Mouse (Mus musculus): ENCODE measurements around the gene Pate4. TPM values are rescaled to one million over a fixed set of nuclear protein-coding genes. Genes with fewer than 3 reads are reported as not detected.
A peak's percentile ranks its signal among the peaks of the same experiment; 100 is the strongest.

Gene Pate4
- polyA plus RNA-seq, 1 experiment, result not detected

GRCm38 (mm10) chr9:35561583-35561982, 50.2 kb downstream of the Pate4 start:
- DNase-seq (ENCODE audit: low read depth in 1 of 2, low spot score in 2 of 2), result no peak
- Histone ChIP-seq H3K27me3 (ENCODE audit: control insufficient read depth, insufficient read depth, low read length) (peaks cover 8% of the 10 kb centered on the region), H3K27ac (ENCODE audit: insufficient read depth, low read length) (no peak overlapping the region), H3K36me3 (ENCODE audit: control insufficient read depth, insufficient read depth, low read length) (peaks cover 16% of the 10 kb centered on the region), H3K4me1 (ENCODE audit: control insufficient read depth, insufficient read depth, insufficient read length) (peaks cover 7% of the 10 kb centered on the region), H3K4me3 (ENCODE audit: extremely low read depth, insufficient read depth, insufficient read length) (no peak overlapping the region)
- TF ChIP-seq CTCF (IDR thresholded peaks at IDR 0.05; ENCODE audit: extremely low read depth, insufficient read depth, insufficient read length, insufficient replicate concordance), result no peak
- no peak for TF ChIP-seq POLR2A (IDR thresholded peaks at IDR 0.05; ENCODE audit: low read depth, low read length)
- 75% methylated on average over 6 of the region's 6 CpGs for WGBS

- TF ChIP-seq CTCF (IDR thresholded peaks at IDR 0.05; ENCODE audit: extremely low read depth, insufficient read depth, insufficient read length, insufficient replicate concordance), result no peak
- TF ChIP-seq POLR2A (IDR thresholded peaks at IDR 0.05; ENCODE audit: low read depth, low read length), result no peak
- no peak overlapping the region for H3K4me3 ChIP-seq (ENCODE audit: extremely low read depth, insufficient read depth, insufficient read length)
- no peak overlapping the region for H3K27ac ChIP-seq (ENCODE audit: insufficient read depth, low read length)
- WGBS, result 98% methylated on average over 11 of the region's 11 CpGs
- peaks cover 15% of the 10 kb centered on the region for H3K36me3 ChIP-seq (ENCODE audit: control insufficient read depth, insufficient read depth, low read length)
- peaks cover 7% of the 10 kb centered on the region for H3K4me1 ChIP-seq (ENCODE audit: control insufficient read depth, insufficient read depth, insufficient read length)
- H3K27me3 ChIP-seq (ENCODE audit: control insufficient read depth, insufficient read depth, low read length), result peaks cover 8% of the 10 kb centered on the region
- no peak for DNase-seq (ENCODE audit: low read depth in 1 of 2, low spot score in 2 of 2)
Measured at GRCm38 (mm10) chr9:35561076-35561475, 50.7 kb downstream of the Pate4 start.

GRCm38 (mm10) chr9:35559009-35559890, 52.5 kb downstream of the Pate4 start:
- Histone ChIP-seq H3K36me3 (ENCODE audit: control insufficient read depth, insufficient read depth, low read length) (peaks cover 6% of the 10 kb centered on the region), H3K27me3 (ENCODE audit: control insufficient read depth, insufficient read depth, low read length) (peaks cover 8% of the 10 kb centered on the region), H3K4me1 (ENCODE audit: control insufficient read depth, insufficient read depth, insufficient read length) (peaks cover 7% of the 10 kb centered on the region), H3K27ac (ENCODE audit: insufficient read depth, low read length) (peak overlapping the region; percentile 51), H3K4me3 (ENCODE audit: extremely low read depth, insufficient read depth, insufficient read length) (peak overlapping the region; percentile 67)
- TF ChIP-seq CTCF (IDR thresholded peaks at IDR 0.05; ENCODE audit: extremely low read depth, insufficient read depth, insufficient read length, insufficient replicate concordance) (no peak), POLR2A (IDR thresholded peaks at IDR 0.05; ENCODE audit: low read depth, low read length) (peak; percentile 85)
- WGBS, result 2% methylated on average over 31 of the region's 31 CpGs
- DNase-seq (ENCODE audit: low read depth in 1 of 2, low spot score in 2 of 2), result peak; percentile 60 to 76

DNA sequence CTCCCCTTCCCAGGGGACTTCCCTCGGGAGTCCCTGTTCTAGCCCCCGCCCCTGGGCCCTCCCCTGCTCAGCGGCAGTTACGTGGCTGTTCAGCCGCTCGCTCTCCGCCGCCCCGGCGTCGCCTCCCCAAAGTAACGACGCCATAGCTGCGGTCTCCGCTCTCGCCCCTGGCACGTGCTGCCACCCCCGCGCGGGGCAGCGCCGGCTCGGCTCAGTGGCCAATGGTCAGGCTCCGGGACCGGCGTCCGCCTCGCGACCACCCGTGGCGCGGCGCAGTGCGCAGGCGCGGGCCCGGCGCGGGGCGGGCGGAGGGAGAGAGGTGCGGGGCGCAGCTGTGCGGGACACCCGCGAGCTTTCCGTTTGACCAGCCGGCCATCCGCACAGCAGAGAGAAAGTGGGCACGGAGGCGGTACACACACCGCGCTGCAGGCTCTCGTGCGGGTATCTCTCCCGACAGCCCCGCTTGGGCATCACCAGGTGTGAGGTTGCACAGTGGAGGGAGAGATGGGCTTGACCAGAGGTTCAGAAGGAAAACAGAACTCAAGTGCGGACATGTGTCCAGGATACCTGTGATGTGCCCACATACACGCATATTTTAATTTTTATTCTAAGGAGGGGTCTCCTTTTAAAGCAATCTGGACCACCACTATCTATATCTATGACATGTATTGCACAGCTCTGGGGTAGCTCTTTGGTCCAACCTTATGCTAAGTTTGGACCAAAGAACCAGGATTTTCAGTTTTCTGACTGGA, 53.3 kb downstream of the Pate4 start, which contains the start of the genes Ddx25 and Pus3:
Ddx25 (minus strand) TSS at position 272 of the 752 bp plus-strand sequence.
Pus3 (plus strand) TSS at position 339 of the 752 bp plus-strand sequence.
- under 1% methylated on average over 53 of the region's 59 CpGs for WGBS
- Histone ChIP-seq H3K27ac (ENCODE audit: insufficient read depth, low read length) (peak within 1 kb of the TSS; percentile 51), H3K4me3 (ENCODE audit: extremely low read depth, insufficient read depth, insufficient read length) (peak within 1 kb of the TSS; percentile 67), H3K27me3 (ENCODE audit: control insufficient read depth, insufficient read depth, low read length) (peaks cover 8% of the 10 kb centered on the region), H3K36me3 (ENCODE audit: control insufficient read depth, insufficient read depth, low read length) (peaks cover 6% of the 10 kb centered on the region), H3K4me1 (ENCODE audit: control insufficient read depth, insufficient read depth, insufficient read length) (peaks cover 7% of the 10 kb centered on the region)
- peak in 1 of 2 experiments; percentile 15 for DNase-seq (ENCODE audit: low read depth in 1 of 2, low spot score in 2 of 2)
- TF ChIP-seq POLR2A (IDR thresholded peaks at IDR 0.05; ENCODE audit: low read depth, low read length) (no peak), CTCF (IDR thresholded peaks at IDR 0.05; ENCODE audit: extremely low read depth, insufficient read depth, insufficient read length, insufficient replicate concordance) (no peak)

Other genes starting within 250 kb of the Pate4 start
- gene Cdon, start 190.8 kb downstream of the Pate4 start, polyA plus RNA-seq (2012; rRNA removed), result 2.3 and 2.4 TPM in 2 replicates
- gene Gm1113, start 93.7 kb downstream of the Pate4 start, polyA plus RNA-seq (2012; rRNA removed), result not detected in 2 replicates
- gene Ddx25, start 53.4 kb downstream of the Pate4 start, polyA plus RNA-seq (2012; rRNA removed), result 0.12 and 0.14 TPM in 2 replicates
- 1.1 and 1.6 TPM in 2 replicates for gene Pus3, start 53.3 kb downstream of the Pate4 start, polyA plus RNA-seq (2012; rRNA removed)
- 0.05 and 0.06 TPM in 2 replicates for gene Pate2, start 41.7 kb downstream of the Pate4 start, polyA plus RNA-seq (2012; rRNA removed)
- 1.1 and 1.4 TPM in 2 replicates for gene Hyls1, start 41.5 kb downstream of the Pate4 start, polyA plus RNA-seq (2012; rRNA removed)
- not detected in 2 replicates for gene Pate3, start 36.3 kb upstream of the Pate4 start, polyA plus RNA-seq (2012; rRNA removed)
- gene Pate1, start 75.4 kb upstream of the Pate4 start, polyA plus RNA-seq (2012; rRNA removed), result not detected in 2 replicates
- not detected in 2 replicates for gene Gm17677, start 129.1 kb upstream of the Pate4 start, polyA plus RNA-seq (2012; rRNA removed)
- not detected in 2 replicates for gene Gm17727, start 166.2 kb upstream of the Pate4 start, polyA plus RNA-seq (2012; rRNA removed)
- not detected in 2 replicates for gene Gm27235, start 178.2 kb upstream of the Pate4 start, polyA plus RNA-seq (2012; rRNA removed)
- gene D730048I06Rik, start 178.2 kb upstream of the Pate4 start, polyA plus RNA-seq (2012; rRNA removed), result not detected in 2 replicates
- gene 9230110F15Rik, start 232.2 kb upstream of the Pate4 start, polyA plus RNA-seq (2012; rRNA removed), result not detected in 2 replicates

Measured in spleen, adult 2 months (tissue).